Mouse (Mus musculus): Measurements from ENCODE around the gene Synm. TPM values are rescaled to one million over a fixed set of nuclear protein-coding genes. Genes with fewer than 3 reads are reported as not detected.

Synm gene
- polyA plus RNA-seq, 1 experiment: 1.3 TPM

DNA sequence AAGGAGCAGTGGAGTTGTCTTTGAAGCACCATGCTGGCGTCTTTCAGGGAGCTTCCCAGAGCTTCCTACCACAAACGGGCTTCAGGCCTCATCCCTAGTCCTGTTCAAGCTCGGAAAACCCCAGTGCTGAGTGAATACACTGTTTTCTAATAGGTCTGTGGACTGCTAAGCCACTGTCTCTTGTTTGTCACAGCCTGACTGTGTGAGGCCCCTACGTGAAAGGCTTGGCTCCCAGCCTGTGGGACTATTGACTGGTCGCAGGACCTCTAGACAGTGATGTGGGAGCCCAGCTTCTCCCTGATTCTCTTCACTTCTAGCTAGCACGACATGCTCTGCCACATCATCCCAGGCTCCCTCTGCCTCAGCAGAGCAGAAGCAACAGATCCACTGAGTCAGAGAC lies 51.4 kb downstream of the Synm start:
- H3K4me1 ChIP-seq (ENCODE audit: control insufficient read depth, insufficient read depth, low read length): no peaks in the 10 kb centered on the region
- no peak overlapping the region for H3K27ac ChIP-seq (ENCODE audit: control insufficient read depth, insufficient read depth, low read depth, low read length, poor library complexity)
- no peak overlapping the region for H3K4me3 ChIP-seq (replicated peaks; ENCODE audit: control insufficient read depth, low read depth, low read length)
- WGBS: 82% methylated on average over 6 of the region's 6 CpGs
- TF ChIP-seq CTCF (IDR thresholded peaks at IDR 0.05; ENCODE audit: control insufficient read depth, insufficient read depth, low read length) (no peak), POLR2A (IDR thresholded peaks at IDR 0.05; ENCODE audit: borderline replicate concordance, control insufficient read depth, low read depth, low read length) (no peak)

DNA sequence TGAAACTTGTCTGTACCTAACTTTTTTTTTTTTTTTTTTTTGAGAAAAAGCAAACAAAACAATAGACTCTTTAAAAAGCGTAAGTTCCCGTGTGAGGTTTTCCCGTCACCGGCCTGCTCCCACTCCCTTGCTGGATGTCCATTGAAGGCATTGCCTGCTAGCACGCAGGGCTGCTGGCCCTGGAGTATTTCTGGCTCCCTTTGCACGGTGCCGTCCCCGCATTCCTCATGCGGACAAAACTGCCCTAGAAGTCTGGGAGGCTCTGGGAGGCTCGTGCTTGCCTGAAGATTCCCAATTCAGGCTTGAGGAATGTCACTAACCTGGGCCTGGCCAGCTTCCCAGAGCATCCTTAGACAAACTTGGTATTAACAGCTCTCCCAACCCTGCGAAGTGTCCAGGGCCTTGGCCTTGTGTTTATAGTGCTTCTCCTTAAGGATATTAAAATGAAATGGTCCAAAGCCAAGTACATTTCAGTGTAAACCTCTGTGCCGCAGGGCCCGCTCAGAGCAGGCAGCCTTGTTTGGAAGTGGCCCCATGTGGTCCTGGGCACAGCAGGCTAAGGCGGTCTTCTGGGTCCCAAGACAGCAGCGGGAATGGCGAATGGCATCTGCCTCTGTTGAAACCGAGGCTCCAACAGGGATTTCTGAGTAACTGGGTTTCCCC lies 58.2 kb downstream of the Synm start:
- WGBS: 81% methylated on average over 17 of the region's 17 CpGs
- Histone ChIP-seq H3K27ac (ENCODE audit: control insufficient read depth, insufficient read depth, low read depth, low read length, poor library complexity) (no peak overlapping the region), H3K4me1 (ENCODE audit: control insufficient read depth, insufficient read depth, low read length) (no peaks in the 10 kb centered on the region), H3K4me3 (replicated peaks; ENCODE audit: control insufficient read depth, low read depth, low read length) (no peak overlapping the region)
- TF ChIP-seq POLR2A (IDR thresholded peaks at IDR 0.05; ENCODE audit: borderline replicate concordance, control insufficient read depth, low read depth, low read length) (no peak), CTCF (IDR thresholded peaks at IDR 0.05; ENCODE audit: control insufficient read depth, insufficient read depth, low read length) (no peak)

DNA sequence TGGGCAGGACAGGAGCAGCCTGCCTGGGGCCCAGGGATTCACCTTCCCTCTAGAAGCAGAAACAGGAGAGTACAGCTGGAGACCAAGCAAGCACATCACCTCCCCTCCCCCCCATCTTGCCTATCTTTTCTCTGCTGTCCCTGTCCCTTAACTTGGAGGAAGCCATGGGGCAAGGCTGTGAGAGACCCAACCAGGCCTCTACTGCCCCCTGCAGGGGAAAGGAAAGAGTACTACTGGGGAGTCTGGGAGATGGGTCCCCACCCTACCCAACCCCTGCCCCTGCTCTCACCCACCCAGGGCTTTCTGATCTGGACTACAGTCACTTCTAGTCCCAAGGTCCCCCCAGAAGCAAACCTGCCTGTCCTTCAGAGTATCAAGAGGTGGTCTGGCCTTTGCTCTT lies 58.7 kb downstream of the Synm start:
- Histone ChIP-seq H3K27ac (ENCODE audit: control insufficient read depth, insufficient read depth, low read depth, low read length, poor library complexity) (no peak overlapping the region), H3K4me3 (replicated peaks; ENCODE audit: control insufficient read depth, low read depth, low read length) (no peak overlapping the region), H3K4me1 (ENCODE audit: control insufficient read depth, insufficient read depth, low read length) (no peaks in the 10 kb centered on the region)
- TF ChIP-seq CTCF (IDR thresholded peaks at IDR 0.05; ENCODE audit: control insufficient read depth, insufficient read depth, low read length) (peak; percentile 52), POLR2A (IDR thresholded peaks at IDR 0.05; ENCODE audit: borderline replicate concordance, control insufficient read depth, low read depth, low read length) (no peak)

DNA sequence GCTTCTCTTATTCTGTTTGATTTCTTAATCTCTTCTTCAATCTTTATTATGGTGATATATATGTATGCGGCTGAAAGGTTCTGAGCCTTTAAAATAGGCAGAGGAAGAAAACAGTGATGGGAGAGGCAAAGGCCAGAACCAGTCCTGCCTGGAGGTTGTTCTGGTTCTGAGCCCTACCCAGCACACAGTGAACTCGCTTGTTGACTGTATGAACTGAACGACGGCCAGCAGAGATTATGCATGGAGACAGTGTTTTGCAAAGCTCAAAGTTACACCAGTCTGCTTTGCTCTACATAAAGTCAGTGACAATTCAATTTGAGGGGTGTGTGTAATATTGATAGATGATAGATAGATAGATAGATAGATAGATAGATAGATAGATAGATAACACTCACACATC lies 60.2 kb downstream of the Synm start:
- no peak overlapping the region for H3K27ac ChIP-seq (ENCODE audit: control insufficient read depth, insufficient read depth, low read depth, low read length, poor library complexity)
- 83% methylated on average over 4 of the region's 4 CpGs for WGBS
- TF ChIP-seq POLR2A (IDR thresholded peaks at IDR 0.05; ENCODE audit: borderline replicate concordance, control insufficient read depth, low read depth, low read length) (no peak), CTCF (IDR thresholded peaks at IDR 0.05; ENCODE audit: control insufficient read depth, insufficient read depth, low read length) (no peak)
- no peaks in the 10 kb centered on the region for H3K4me1 ChIP-seq (ENCODE audit: control insufficient read depth, insufficient read depth, low read length)
- H3K4me3 ChIP-seq (replicated peaks; ENCODE audit: control insufficient read depth, low read depth, low read length): no peak overlapping the region

DNA sequence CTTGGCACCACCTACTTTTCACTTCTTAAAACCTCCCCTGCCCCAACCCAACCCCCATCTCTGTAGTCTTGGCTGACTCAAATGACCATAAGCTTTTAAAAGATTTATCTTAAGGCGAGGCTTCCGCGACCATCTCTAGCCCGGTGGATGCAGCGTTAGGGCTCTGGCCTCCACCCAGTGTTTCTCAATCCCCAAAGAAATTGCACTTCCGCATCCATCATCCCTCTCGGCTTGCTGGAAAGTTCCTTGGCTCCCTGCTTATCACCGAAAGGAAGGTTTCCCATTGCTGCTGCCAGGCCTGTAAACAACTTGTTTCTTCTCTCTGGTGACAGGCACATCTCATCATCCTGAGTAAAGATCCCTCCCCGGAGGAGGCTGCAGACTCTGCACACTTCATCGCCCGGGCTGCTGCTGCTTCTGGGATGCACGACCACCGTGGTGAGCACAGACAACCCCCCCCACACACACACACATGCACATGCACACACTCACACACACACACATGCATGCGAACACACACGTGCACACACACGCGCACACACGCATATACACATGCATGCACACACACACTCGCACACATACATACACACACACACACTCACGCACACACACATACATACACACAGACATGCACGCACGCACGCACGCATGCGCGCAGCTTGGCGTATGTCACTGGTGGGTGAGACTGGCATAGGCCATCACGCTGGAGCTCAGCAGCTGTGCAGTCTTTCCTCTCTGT lies 61.5 kb downstream of the Synm start:
- TF ChIP-seq CTCF (IDR thresholded peaks at IDR 0.05; ENCODE audit: control insufficient read depth, insufficient read depth, low read length) (0 out of 2 replicates have a peak, but pooled peaks have one; percentile 7), POLR2A (IDR thresholded peaks at IDR 0.05; ENCODE audit: borderline replicate concordance, control insufficient read depth, low read depth, low read length) (no peak)
- no peak overlapping the region for H3K4me3 ChIP-seq (replicated peaks; ENCODE audit: control insufficient read depth, low read depth, low read length)
- WGBS: 88% methylated on average over 28 of the region's 28 CpGs
- no peaks in the 10 kb centered on the region for H3K4me1 ChIP-seq (ENCODE audit: control insufficient read depth, insufficient read depth, low read length)
- H3K27ac ChIP-seq (ENCODE audit: control insufficient read depth, insufficient read depth, low read depth, low read length, poor library complexity): no peak overlapping the region

DNA sequence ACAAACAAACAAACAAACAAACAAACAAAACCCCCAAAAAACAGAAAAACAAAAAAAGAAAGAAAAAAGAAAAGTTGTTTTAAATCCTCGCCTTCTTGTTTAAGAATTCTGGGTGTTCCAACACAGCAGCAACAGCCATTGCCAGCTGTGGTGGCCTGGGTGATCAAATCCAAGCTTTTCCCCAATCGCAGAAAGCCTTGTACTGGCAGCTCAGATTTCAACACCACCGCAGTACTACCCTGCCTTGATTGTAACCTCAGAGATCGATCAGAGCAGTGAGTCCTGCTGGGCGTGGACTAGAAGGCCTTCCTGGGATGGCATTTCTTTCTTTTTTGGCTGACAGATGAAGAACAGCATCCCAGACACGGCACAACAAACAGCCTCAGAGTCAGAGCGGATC lies 63.6 kb downstream of the Synm start:
- TF ChIP-seq POLR2A (IDR thresholded peaks at IDR 0.05; ENCODE audit: borderline replicate concordance, control insufficient read depth, low read depth, low read length): no peak
- TF ChIP-seq CTCF (IDR thresholded peaks at IDR 0.05; ENCODE audit: control insufficient read depth, insufficient read depth, low read length): no peak
- no peak overlapping the region for H3K4me3 ChIP-seq (replicated peaks; ENCODE audit: control insufficient read depth, low read depth, low read length)

DNA sequence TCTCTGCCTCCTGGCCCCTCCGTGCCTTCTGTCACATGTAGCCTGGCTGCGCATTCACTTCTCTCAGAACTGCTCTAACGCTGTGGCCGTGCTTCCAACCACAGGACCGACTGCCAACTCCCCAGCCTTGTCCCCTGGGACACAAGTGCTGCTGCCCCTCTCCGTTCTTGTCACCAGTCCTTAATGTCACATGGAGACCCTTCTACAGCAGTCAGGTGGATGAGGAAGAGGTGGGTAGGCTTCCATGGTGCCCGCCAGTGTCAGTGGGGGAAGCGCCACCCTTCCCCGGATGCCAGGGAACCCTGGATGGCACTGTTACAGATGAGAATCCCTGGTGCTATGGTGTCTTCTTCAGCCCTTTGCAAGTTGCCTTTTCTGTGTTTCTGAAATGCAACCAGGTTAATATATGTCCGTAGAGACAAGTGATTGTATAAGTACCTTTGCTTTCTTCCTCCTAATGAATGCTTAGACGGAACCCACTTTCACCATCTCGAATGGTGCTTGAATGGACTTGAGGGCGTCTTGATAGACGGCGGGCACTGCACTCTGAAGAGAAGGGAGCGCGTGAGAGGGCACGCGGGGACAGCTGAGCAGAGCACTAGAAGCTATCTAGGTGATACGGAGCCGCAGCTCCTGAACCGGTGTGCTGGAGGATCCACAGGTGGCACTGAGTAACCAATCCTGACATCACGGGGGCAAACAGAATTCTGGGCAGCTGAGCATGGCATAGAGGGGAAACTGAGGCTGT lies 66.6 kb downstream of the Synm start:
- Histone ChIP-seq H3K4me3 (replicated peaks; ENCODE audit: control insufficient read depth, low read depth, low read length) (no peak overlapping the region), H3K4me1 (ENCODE audit: control insufficient read depth, insufficient read depth, low read length) (no peaks in the 10 kb centered on the region), H3K27ac (ENCODE audit: control insufficient read depth, insufficient read depth, low read depth, low read length, poor library complexity) (no peak overlapping the region)
- 88% methylated on average over 23 of the region's 23 CpGs for WGBS
- TF ChIP-seq CTCF (IDR thresholded peaks at IDR 0.05; ENCODE audit: control insufficient read depth, insufficient read depth, low read length): no peak
- TF ChIP-seq POLR2A (IDR thresholded peaks at IDR 0.05; ENCODE audit: borderline replicate concordance, control insufficient read depth, low read depth, low read length): no peak

More for the DNA sequence above, 63.6 kb downstream of the Synm start:
- no peaks in the 10 kb centered on the region for H3K4me1 ChIP-seq (ENCODE audit: control insufficient read depth, insufficient read depth, low read length)
- WGBS: 77% methylated on average over 7 of the region's 7 CpGs
- H3K27ac ChIP-seq (ENCODE audit: control insufficient read depth, insufficient read depth, low read depth, low read length, poor library complexity): no peak overlapping the region

DNA sequence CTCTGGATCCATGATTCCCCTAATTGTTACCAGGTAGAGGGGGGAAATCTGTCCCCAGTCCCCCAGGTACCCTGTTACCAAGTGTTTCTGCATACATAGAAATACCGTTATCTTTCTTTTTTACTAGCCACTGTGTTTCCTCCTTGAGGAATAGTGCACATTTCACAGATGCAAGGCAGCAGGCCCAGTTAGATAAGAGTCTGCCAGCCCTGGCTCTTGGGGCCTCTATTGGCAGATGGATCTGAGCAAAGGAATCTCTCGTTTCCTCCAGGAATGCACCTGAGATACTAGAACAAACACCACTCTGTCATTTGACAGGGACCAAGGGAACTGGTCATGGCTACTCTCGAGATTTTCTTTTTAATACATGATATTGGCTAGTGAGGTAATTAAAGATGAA lies 67.4 kb downstream of the Synm start:
- Histone ChIP-seq H3K4me3 (replicated peaks; ENCODE audit: control insufficient read depth, low read depth, low read length) (no peak overlapping the region), H3K27ac (ENCODE audit: control insufficient read depth, insufficient read depth, low read depth, low read length, poor library complexity) (no peak overlapping the region), H3K4me1 (ENCODE audit: control insufficient read depth, insufficient read depth, low read length) (no peaks in the 10 kb centered on the region)
- TF ChIP-seq CTCF (IDR thresholded peaks at IDR 0.05; ENCODE audit: control insufficient read depth, insufficient read depth, low read length) (no peak), POLR2A (IDR thresholded peaks at IDR 0.05; ENCODE audit: borderline replicate concordance, control insufficient read depth, low read depth, low read length) (no peak)
- WGBS: 72% methylated on average over 3 of the region's 3 CpGs
